Mouse (Mus musculus): Measurements from ENCODE around the gene Pax5. TPM values are rescaled to one million over a fixed set of nuclear protein-coding genes. Genes with fewer than 3 reads are reported as not detected.

The Pax5 gene
- total RNA-seq, 2 experiments from 2014 or later, result 0.17 to 0.18 TPM

- no peak for DNase-seq (ENCODE audit: extremely low spot score in 1 of 2, low spot score in 2 of 2)
- intact Hi-C loops (cut with DNase I), result loop anchor here (10.0 kb wide), 1 partner anchor 244 kb away; no protein-coding TSS in a partner anchor
Observed at GRCm38 (mm10) chr4:44568666-44569065, 141.6 kb downstream of the Pax5 start.

- DNase-seq (ENCODE audit: extremely low spot score in 1 of 2, low spot score in 2 of 2), result no peak
- intact Hi-C loops (cut with DNase I), result loop anchor here (10.0 kb wide), 1 partner anchor 242 kb away; no protein-coding TSS in a partner anchor
Observed at GRCm38 (mm10) chr4:44566401-44566800, 143.9 kb downstream of the Pax5 start.

- intact Hi-C loops (cut with DNase I), result loop anchor here (10.0 kb wide), 1 partner anchor 241 kb away; no protein-coding TSS in a partner anchor
- DNase-seq (ENCODE audit: extremely low spot score in 1 of 2, low spot score in 2 of 2), result no peak
Observed at GRCm38 (mm10) chr4:44565126-44566082, 144.9 kb downstream of the Pax5 start.

GRCm38 (mm10) chr4:44564602-44565001 is 145.7 kb downstream of the Pax5 start:
- DNase-seq (ENCODE audit: extremely low spot score in 1 of 2, low spot score in 2 of 2), result peak; percentile 45 to 79
- intact Hi-C loops (cut with DNase I), result loop anchor here (10.0 kb wide), 1 partner anchor 240 kb away; no protein-coding TSS in a partner anchor

GRCm38 (mm10) chr4:44560956-44561355 is 149.3 kb downstream of the Pax5 start:
- intact Hi-C loops (cut with DNase I), result loop anchor here (10.0 kb wide), 1 partner anchor 236 kb away; no protein-coding TSS in a partner anchor
- no peak for DNase-seq (ENCODE audit: extremely low spot score in 1 of 2, low spot score in 2 of 2)

- intact Hi-C loops (cut with DNase I), result no loop called here
- no peak for DNase-seq (ENCODE audit: extremely low spot score in 1 of 2, low spot score in 2 of 2)
Observed at GRCm38 (mm10) chr4:44558564-44558955, 151.7 kb downstream of the Pax5 start.

- intact Hi-C loops (cut with DNase I), result no loop called here
- peak; percentile 26 to 77 for DNase-seq (ENCODE audit: extremely low spot score in 1 of 2, low spot score in 2 of 2)
Observed at GRCm38 (mm10) chr4:44557815-44558563, 152.3 kb downstream of the Pax5 start.

- DNase-seq (ENCODE audit: extremely low spot score in 1 of 2, low spot score in 2 of 2), result peak in 1 of 2 experiments; percentile 35
- intact Hi-C loops (cut with DNase I), result no loop called here
Observed at GRCm38 (mm10) chr4:44556586-44557281, 153.6 kb downstream of the Pax5 start.

- intact Hi-C loops (cut with DNase I), result no loop called here
- DNase-seq (ENCODE audit: extremely low spot score in 1 of 2, low spot score in 2 of 2), result no peak
Observed at GRCm38 (mm10) chr4:44555576-44555975, 154.7 kb downstream of the Pax5 start.

GRCm38 (mm10) chr4:44551470-44551869 is 158.8 kb downstream of the Pax5 start:
- DNase-seq (ENCODE audit: extremely low spot score in 1 of 2, low spot score in 2 of 2), result no peak
- intact Hi-C loops (cut with DNase I), result no loop called here

- intact Hi-C loops (cut with DNase I), result no loop called here
- DNase-seq (ENCODE audit: extremely low spot score in 1 of 2, low spot score in 2 of 2), result no peak
Observed at GRCm38 (mm10) chr4:44549029-44549428, 161.3 kb downstream of the Pax5 start.

GRCm38 (mm10) chr4:44545669-44546068 is 164.6 kb downstream of the Pax5 start:
- intact Hi-C loops (cut with DNase I), result no loop called here
- DNase-seq (ENCODE audit: extremely low spot score in 1 of 2, low spot score in 2 of 2), result no peak

- intact Hi-C loops (cut with DNase I), result no loop called here
- no peak for DNase-seq (ENCODE audit: extremely low spot score in 1 of 2, low spot score in 2 of 2)
Observed at GRCm38 (mm10) chr4:44544495-44544894, 165.8 kb downstream of the Pax5 start.

GRCm38 (mm10) chr4:44543880-44544279 is 166.4 kb downstream of the Pax5 start:
- intact Hi-C loops (cut with DNase I), result no loop called here
- DNase-seq (ENCODE audit: extremely low spot score in 1 of 2, low spot score in 2 of 2), result no peak

GRCm38 (mm10) chr4:44542101-44542500 is 168.2 kb downstream of the Pax5 start:
- no peak for DNase-seq (ENCODE audit: extremely low spot score in 1 of 2, low spot score in 2 of 2)
- intact Hi-C loops (cut with DNase I), result no loop called here

- intact Hi-C loops (cut with DNase I), result no loop called here
- DNase-seq (ENCODE audit: extremely low spot score in 1 of 2, low spot score in 2 of 2), result no peak
Observed at GRCm38 (mm10) chr4:44538488-44538887, 171.8 kb downstream of the Pax5 start.

- intact Hi-C loops (cut with DNase I), result no loop called here
- peak in 1 of 2 experiments; percentile 16 for DNase-seq (ENCODE audit: extremely low spot score in 1 of 2, low spot score in 2 of 2)
Observed at GRCm38 (mm10) chr4:44536794-44537193, 173.5 kb downstream of the Pax5 start.

GRCm38 (mm10) chr4:44535646-44536045 is 174.6 kb downstream of the Pax5 start:
- intact Hi-C loops (cut with DNase I), result no loop called here
- no peak for DNase-seq (ENCODE audit: extremely low spot score in 1 of 2, low spot score in 2 of 2)

GRCm38 (mm10) chr4:44533286-44533685 is 177.0 kb downstream of the Pax5 start:
- intact Hi-C loops (cut with DNase I), result no loop called here
- DNase-seq (ENCODE audit: extremely low spot score in 1 of 2, low spot score in 2 of 2), result no peak
